Mouse (Mus musculus): ENCODE results near the gene Matk.

DNA sequence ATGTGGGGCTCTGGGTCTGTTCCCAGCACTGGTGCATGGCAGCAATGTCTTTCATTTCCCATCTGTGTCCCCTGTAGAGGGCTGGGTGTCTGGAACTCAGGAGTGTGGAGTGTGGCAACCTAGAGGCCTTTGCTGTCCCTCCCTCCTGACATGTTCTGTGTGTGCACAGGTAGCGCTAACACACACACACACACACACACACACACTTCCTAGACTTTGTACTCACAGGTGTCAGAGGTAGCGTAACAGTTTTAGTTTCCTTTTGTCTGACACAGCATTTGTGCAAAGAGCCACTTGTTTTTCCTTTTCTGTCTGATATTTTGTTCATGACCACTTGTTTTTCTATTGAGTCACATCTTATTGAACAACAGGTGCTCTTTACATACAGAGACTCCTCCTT, 4.9 kb upstream of the Matk start:
- no peak for TF ChIP-seq CTCF (IDR thresholded peaks at IDR 0.05; ENCODE audit: control insufficient read depth, insufficient read depth, insufficient read length)
- no peak for TF ChIP-seq MYOD1 (IDR thresholded peaks at IDR 0.05; ENCODE audit: control insufficient read depth, insufficient read length, low read depth)
- TF ChIP-seq MAX (IDR thresholded peaks at IDR 0.05), result no peak
- TF ChIP-seq FOSL1 (IDR thresholded peaks at IDR 0.05; ENCODE audit: insufficient read depth, low read length, poor library complexity, severe bottlenecking), result no peak
- no peak for TF ChIP-seq MYOG (IDR thresholded peaks at IDR 0.05; ENCODE audit: control insufficient read depth, extremely low read depth, insufficient read length)
- no peak for TF ChIP-seq USF1 (IDR thresholded peaks at IDR 0.05; ENCODE audit: low read depth)
- TF ChIP-seq CEBPB (IDR thresholded peaks at IDR 0.05; ENCODE audit: low read depth), result no peak

Data from C2C12 (cell line).